Mouse (Mus musculus) kidney, adult 11 months (tissue): ENCODE results near the gene Syt2.

ENCODE experiments used
- DNase-seq: peaks from one replicate; pipeline ENCODE4 v3.0.0; 2022

Syt2 gene

GRCm38 (mm10) chr1:134747236-134748174 is 101.0 kb downstream of the Syt2 start:
- no peak for DNase-seq

DNA sequence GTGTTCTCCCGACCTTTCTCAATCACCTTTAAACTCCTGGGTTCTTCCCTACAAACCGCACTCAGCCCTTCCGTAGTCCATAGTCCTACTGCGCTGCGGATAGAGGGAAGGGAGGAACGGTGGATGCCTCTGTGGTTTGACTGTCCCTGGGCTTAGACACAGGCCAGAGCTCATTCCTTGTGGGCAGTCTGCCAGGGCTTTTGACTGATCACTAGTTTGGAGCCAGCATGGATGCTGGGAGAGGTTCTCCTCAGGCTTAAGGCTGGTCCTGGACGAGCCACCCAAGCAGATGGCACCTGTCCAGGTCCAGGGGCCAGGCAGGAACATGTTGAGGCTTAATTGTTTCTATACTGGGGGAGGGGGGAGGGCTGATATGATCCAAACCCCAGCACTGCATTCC is 103.4 kb downstream of the Syt2 start:
- DNase-seq = no peak

- no peak for DNase-seq
Measured at GRCm38 (mm10) chr1:134752447-134752846, 106.0 kb downstream of the Syt2 start.

- no peak for DNase-seq
Measured at GRCm38 (mm10) chr1:134753751-134754630, 107.5 kb downstream of the Syt2 start.

GRCm38 (mm10) chr1:134754818-134755217 is 108.3 kb downstream of the Syt2 start:
- DNase-seq = no peak

- no peak for DNase-seq
Measured at GRCm38 (mm10) chr1:134755548-134756189, 109.2 kb downstream of the Syt2 start.

GRCm38 (mm10) chr1:134756190-134756873 is 109.9 kb downstream of the Syt2 start:
- DNase-seq = no peak

- DNase-seq = no peak
Measured at GRCm38 (mm10) chr1:134757230-134757629, 110.8 kb downstream of the Syt2 start.

GRCm38 (mm10) chr1:134759133-134759532 is 112.7 kb downstream of the Syt2 start:
- no peak for DNase-seq

DNA sequence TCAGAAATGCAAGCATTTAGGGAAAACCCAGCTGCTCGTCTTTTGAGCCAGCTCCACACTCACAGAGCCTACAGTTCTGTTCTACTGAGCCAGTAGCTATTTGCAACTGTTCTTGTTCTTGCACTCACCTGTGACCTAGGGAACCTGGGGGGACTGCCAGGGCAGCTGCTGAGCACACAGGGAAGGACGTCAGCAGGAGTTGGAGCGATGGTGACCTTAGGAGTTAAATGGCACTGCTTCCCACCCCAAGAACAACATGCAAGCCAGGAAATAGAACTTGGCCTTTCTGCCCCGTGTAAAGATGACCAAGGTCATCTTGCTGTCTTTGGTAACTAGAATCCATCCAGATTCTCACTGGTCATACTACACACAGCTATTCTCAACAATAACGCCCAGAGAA is 114.2 kb downstream of the Syt2 start:
- no peak for DNase-seq

DNA sequence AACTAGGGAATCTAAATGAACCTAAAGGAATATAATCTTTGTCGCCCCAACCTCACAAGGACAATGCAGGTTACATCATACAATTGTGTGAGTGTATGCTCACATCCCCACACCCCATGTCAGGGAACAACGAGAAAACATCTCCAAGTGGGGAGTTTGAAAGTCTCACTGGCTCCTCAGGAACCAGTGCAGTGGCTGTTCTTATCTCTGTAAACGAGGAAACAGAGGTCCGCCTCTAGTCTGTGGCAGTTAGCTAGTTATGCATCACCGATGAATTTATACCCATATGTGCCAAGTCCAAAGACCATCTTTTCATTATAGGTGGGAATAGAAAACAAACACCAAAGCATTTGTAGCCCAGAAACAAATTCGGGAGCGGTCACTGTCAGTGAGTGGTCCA is 115.1 kb downstream of the Syt2 start:
- no peak for DNase-seq

- DNase-seq = no peak
Measured at GRCm38 (mm10) chr1:134763250-134763649, 116.8 kb downstream of the Syt2 start.

DNA sequence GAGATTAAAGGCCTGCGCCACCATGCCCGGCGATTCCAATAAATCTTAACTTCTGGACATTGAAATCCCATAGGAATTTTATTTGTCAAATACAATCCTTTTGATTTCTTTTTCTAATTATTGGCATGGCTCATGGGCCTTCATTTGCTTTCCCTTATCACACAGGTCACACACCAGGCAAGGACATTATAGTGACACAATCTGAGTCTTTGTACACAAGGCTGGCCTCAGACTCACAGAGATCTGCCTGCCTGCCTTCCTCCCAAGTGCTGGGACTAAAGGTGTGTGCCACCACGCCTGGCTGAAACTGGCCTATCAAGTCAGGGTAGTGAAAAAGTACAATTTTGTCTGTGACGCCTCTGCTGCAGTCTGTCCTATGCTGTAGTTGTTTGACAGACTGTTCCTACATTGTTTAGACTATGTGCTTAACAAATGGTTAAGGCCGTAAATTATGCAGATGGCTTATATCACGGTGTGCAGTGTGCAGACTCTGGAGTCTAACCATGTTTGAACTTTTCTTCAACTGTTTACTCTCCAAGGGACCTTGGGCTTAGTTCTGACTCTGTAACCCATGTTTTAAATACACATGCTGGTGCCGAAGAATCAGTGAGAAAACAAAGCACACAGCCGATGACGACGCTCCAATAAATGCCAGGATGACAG is 117.4 kb downstream of the Syt2 start:
- DNase-seq = no peak

DNA sequence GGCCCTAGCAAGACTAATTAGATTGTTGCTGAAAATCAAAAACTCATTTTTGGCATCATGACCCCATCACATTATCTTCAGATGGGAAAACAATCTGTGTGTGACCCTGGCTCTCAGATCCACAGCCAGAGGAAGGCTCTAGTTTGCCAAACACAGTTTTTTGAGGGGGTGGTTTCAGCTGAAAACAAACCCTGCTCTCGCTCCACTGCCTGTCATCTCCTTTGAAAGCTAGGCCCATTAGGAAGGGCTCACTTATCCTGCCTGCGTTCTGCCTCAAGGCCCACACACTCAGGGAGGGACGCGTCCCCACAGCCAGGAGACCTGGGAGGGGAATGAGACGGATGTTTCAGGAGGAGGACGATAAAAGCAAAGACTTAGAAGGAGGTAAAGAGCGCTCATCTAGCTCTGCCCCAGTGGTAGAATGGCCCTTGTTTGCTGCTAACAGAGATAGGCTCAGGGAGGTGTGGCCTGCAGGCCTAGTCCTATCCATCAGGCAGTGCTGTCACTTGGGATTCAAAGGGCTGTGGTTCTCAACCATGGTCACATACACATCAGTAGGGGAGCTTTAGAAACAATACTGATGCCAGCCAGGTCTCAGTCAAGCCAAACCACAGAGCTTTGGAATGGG is 118.5 kb downstream of the Syt2 start:
- DNase-seq = no peak

GRCm38 (mm10) chr1:134766448-134766847 is 120.0 kb downstream of the Syt2 start:
- DNase-seq = no peak

DNA sequence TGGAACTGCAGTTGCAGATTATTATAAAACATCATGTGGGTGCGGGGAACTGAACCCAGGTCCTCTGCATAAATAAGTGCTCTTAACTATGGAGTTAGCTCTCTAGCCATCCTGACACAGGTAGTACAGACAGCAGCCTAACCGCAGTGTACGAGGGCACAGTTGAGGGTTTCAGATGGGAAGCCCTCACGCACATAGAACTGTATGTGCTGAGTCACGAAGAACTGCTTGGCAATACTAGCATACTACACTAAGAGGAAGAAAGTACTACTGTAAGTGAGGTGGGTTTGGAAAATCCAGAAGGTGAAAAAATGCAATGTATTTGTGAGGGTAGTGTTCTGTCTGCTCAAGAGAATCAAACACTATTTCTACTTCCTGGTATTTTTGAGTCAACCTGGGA is 123.8 kb downstream of the Syt2 start:
- DNase-seq = no peak

- DNase-seq = peak; percentile 67
Measured at GRCm38 (mm10) chr1:134771353-134771752, 124.9 kb downstream of the Syt2 start.

DNA sequence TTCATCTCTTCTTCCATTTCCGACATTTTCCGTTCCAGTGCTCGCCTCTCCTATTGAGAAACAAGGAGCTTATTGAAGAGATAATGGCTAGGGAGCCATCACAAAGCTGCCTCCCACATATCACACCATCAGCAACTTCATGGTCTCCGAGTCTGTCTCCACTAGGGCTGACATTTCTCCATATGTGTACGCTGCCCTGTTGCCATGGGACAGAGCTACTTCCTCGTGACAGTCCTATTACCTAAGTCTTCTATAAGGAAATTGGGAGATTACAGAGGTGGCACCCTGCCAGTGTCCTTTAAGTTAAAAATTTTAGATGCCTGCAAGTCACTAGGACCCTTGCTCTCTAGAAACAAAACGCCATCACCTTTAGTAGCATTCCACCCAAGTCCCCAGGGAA is 125.5 kb downstream of the Syt2 start:
- no peak for DNase-seq

GRCm38 (mm10) chr1:134772821-134773220 is 126.3 kb downstream of the Syt2 start:
- no peak for DNase-seq

- DNase-seq = no peak
Measured at GRCm38 (mm10) chr1:134773256-134773655, 126.8 kb downstream of the Syt2 start.

GRCm38 (mm10) chr1:134774247-134774646 is 127.8 kb downstream of the Syt2 start:
- DNase-seq = no peak
